Mouse (Mus musculus) limb, embryonic 13.5 days (tissue): ENCODE measurements around the gene Enox1. TPM values are rescaled to one million over a fixed set of nuclear protein-coding genes. Genes with fewer than 3 reads are reported as not detected.

Source experiments
- ATAC-seq: fragments of 200-750 bp; cut with Nextera tagmentation; 2 replicates; pipeline ENCODE4 v1.8.0; 2017; ENCODE audit warnings: low read depth, moderate number of reproducible peaks, moderate TSS enrichment; ENCODE audit not compliant: low FRiP score
- H3K27ac ChIP-seq: fragments of 300-500 bp; sonication (generic); 2 replicates; pipeline ENCODE4 v1.5.1; 2015; ENCODE audit warnings: inconsistent platforms, mild to moderate bottlenecking, moderate library complexity
- H3K27me3 ChIP-seq: fragments of 300-500 bp; sonication (generic); 2 replicates; pipeline ENCODE4 v1.6.1; 2015; ENCODE audit warnings: mild to moderate bottlenecking, inconsistent platforms
- H3K36me3 ChIP-seq: fragments of 300-500 bp; sonication (generic); 2 replicates; pipeline ENCODE4 v1.6.1; 2015; ENCODE audit warnings: inconsistent platforms, mild to moderate bottlenecking, moderate library complexity
- H3K4me1 ChIP-seq: fragments of 300-500 bp; sonication (generic); 2 replicates; pipeline ENCODE4 v1.6.1; 2015; ENCODE audit warnings: inconsistent platforms
- H3K4me2 ChIP-seq: fragments of 300-500 bp; sonication (generic); replicated peaks from 2 replicates; pipeline ENCODE4 v1.6.1; 2015; ENCODE audit warnings: inconsistent platforms, mild to moderate bottlenecking, moderate library complexity
- H3K4me3 ChIP-seq: fragments of 300-500 bp; sonication (generic); 2 replicates; pipeline ENCODE4 v1.5.1; 2015; ENCODE audit warnings: moderate library complexity, mild to moderate bottlenecking, inconsistent platforms
- H3K9ac ChIP-seq: fragments of 300-500 bp; sonication (generic); 2 replicates; pipeline ENCODE4 v1.6.1; 2015; ENCODE audit warnings: mild to moderate bottlenecking, inconsistent platforms
- H3K9me3 ChIP-seq: fragments of 300-500 bp; sonication (generic); 2 replicates; pipeline ENCODE4 v1.6.1; 2016; ENCODE audit warnings: inconsistent platforms
- WGBS: fragments of 180-500 bp; shearing (Covaris S2); methylation state at CpG from one replicate; pipeline ENCODE4 v1.1.7; 2015; 5-methylcytosine and 5-hydroxymethylcytosine counted together
- polyA plus RNA-seq: library from polyadenylated mRNA; unstranded; fragments of >200 nt; fragmentation: Nextera tagmentation; extraction: Ambion mirVana; gene quantifications from 2 replicates; pipeline ENCODE4 v1.2.1, GENCODE M21; 2015

Enox1 gene
- polyA plus RNA-seq, 1 experiment from 2014 or later, result 18.9 TPM

- 0 out of 2 replicates have a peak, but pooled peaks cover 4% of the 10 kb centered on the region for H3K27me3 ChIP-seq
- H3K9me3 ChIP-seq, result no peaks in the 10 kb centered on the region
- H3K4me1 ChIP-seq, result peaks cover 6% of the 10 kb centered on the region; the same call in 1 of the 2 replicates
- H3K27ac ChIP-seq, result no peak overlapping the region
- 65% methylated on average over 9 of the region's 9 CpGs for WGBS
- H3K4me2 ChIP-seq, result no peak overlapping the region
- no peak overlapping the region for H3K9ac ChIP-seq
- no peaks in the 10 kb centered on the region for H3K36me3 ChIP-seq
- no peak overlapping the region for H3K4me3 ChIP-seq
- ATAC-seq, result no peak
Observed at GRCm38 (mm10) chr14:77385621-77386020, 229.1 kb downstream of the Enox1 start.

GRCm38 (mm10) chr14:77387877-77388276 lies 231.3 kb downstream of the Enox1 start:
- Histone ChIP-seq H3K27me3 (0 out of 2 replicates have a peak, but pooled peaks cover 4% of the 10 kb centered on the region), H3K27ac (no peak overlapping the region), H3K9ac (no peak overlapping the region), H3K4me1 (no peaks in the 10 kb centered on the region), H3K4me3 (no peak overlapping the region), H3K36me3 (no peaks in the 10 kb centered on the region), H3K4me2 (no peak overlapping the region), H3K9me3 (no peaks in the 10 kb centered on the region)
- ATAC-seq, result no peak
- WGBS, result 65% methylated on average over 2 of the region's 2 CpGs

GRCm38 (mm10) chr14:77389276-77389675 lies 232.7 kb downstream of the Enox1 start:
- no peak for ATAC-seq

GRCm38 (mm10) chr14:77392476-77392875 lies 235.9 kb downstream of the Enox1 start:
- H3K4me3 ChIP-seq, result no peak overlapping the region
- WGBS, result 72% methylated on average over 1 of the region's 1 CpGs
- no peaks in the 10 kb centered on the region for H3K36me3 ChIP-seq
- H3K4me1 ChIP-seq, result peaks cover 12% of the 10 kb centered on the region
- no peaks in the 10 kb centered on the region for H3K9me3 ChIP-seq
- H3K27ac ChIP-seq, result no peak overlapping the region
- no peak overlapping the region for H3K4me2 ChIP-seq
- no peak overlapping the region for H3K9ac ChIP-seq
- 0 out of 2 replicates have a peak, but pooled peaks cover 4% of the 10 kb centered on the region for H3K27me3 ChIP-seq
- no peak for ATAC-seq

More at GRCm38 (mm10) chr14:77389276-77389675, 232.7 kb downstream of the Enox1 start:
- 0 out of 2 replicates have a peak, but pooled peaks cover 4% of the 10 kb centered on the region for H3K27me3 ChIP-seq
- no peak overlapping the region for H3K4me2 ChIP-seq
- H3K27ac ChIP-seq, result no peak overlapping the region
- H3K9ac ChIP-seq, result no peak overlapping the region
- no peaks in the 10 kb centered on the region for H3K36me3 ChIP-seq
- no peaks in the 10 kb centered on the region for H3K9me3 ChIP-seq
- H3K4me1 ChIP-seq, result no peaks in the 10 kb centered on the region
- WGBS, result 85% methylated on average over 5 of the region's 5 CpGs
- no peak overlapping the region for H3K4me3 ChIP-seq

- 67% methylated on average over 5 of the region's 5 CpGs for WGBS
- no peaks in the 10 kb centered on the region for H3K27me3 ChIP-seq
- no peak overlapping the region for H3K9ac ChIP-seq
- no peak overlapping the region for H3K27ac ChIP-seq
- no peaks in the 10 kb centered on the region for H3K36me3 ChIP-seq
- no peaks in the 10 kb centered on the region for H3K9me3 ChIP-seq
- H3K4me3 ChIP-seq, result no peak overlapping the region
- H3K4me1 ChIP-seq, result no peaks in the 10 kb centered on the region
- no peak overlapping the region for H3K4me2 ChIP-seq
- no peak for ATAC-seq
Observed at GRCm38 (mm10) chr14:77406241-77407114, 249.9 kb downstream of the Enox1 start.

- Histone ChIP-seq H3K9ac (no peak overlapping the region), H3K4me2 (no peak overlapping the region), H3K4me3 (no peak overlapping the region), H3K36me3 (no peaks in the 10 kb centered on the region), H3K27me3 (no peaks in the 10 kb centered on the region), H3K4me1 (no peaks in the 10 kb centered on the region), H3K27ac (no peak overlapping the region), H3K9me3 (no peaks in the 10 kb centered on the region)
- 82% methylated on average over 8 of the region's 8 CpGs for WGBS
- ATAC-seq, result no peak
Observed at GRCm38 (mm10) chr14:77409271-77409940, 252.8 kb downstream of the Enox1 start.

- no peak for ATAC-seq
Observed at GRCm38 (mm10) chr14:77410354-77410753, 253.8 kb downstream of the Enox1 start.

GRCm38 (mm10) chr14:77413106-77413505 lies 256.5 kb downstream of the Enox1 start:
- Histone ChIP-seq H3K36me3 (no peaks in the 10 kb centered on the region), H3K4me2 (no peak overlapping the region), H3K9me3 (no peaks in the 10 kb centered on the region), H3K9ac (no peak overlapping the region), H3K4me3 (no peak overlapping the region), H3K4me1 (0 out of 2 replicates have a peak, but pooled peaks cover 9% of the 10 kb centered on the region), H3K27me3 (no peaks in the 10 kb centered on the region), H3K27ac (no peak overlapping the region)
- no peak for ATAC-seq
- 79% methylated on average over 5 of the region's 5 CpGs for WGBS

More at GRCm38 (mm10) chr14:77410354-77410753, 253.8 kb downstream of the Enox1 start:
- no peak overlapping the region for H3K27ac ChIP-seq
- no peak overlapping the region for H3K9ac ChIP-seq
- no peaks in the 10 kb centered on the region for H3K27me3 ChIP-seq
- H3K4me3 ChIP-seq, result no peak overlapping the region
- H3K4me1 ChIP-seq, result 0 out of 2 replicates have a peak, but pooled peaks cover 4% of the 10 kb centered on the region
- H3K4me2 ChIP-seq, result no peak overlapping the region
- WGBS, result 94% methylated on average over 9 of the region's 9 CpGs
- H3K9me3 ChIP-seq, result no peaks in the 10 kb centered on the region
- H3K36me3 ChIP-seq, result no peaks in the 10 kb centered on the region

- H3K27ac ChIP-seq, result no peak overlapping the region
- H3K36me3 ChIP-seq, result no peaks in the 10 kb centered on the region
- no peak overlapping the region for H3K9ac ChIP-seq
- H3K4me1 ChIP-seq, result 0 out of 2 replicates have a peak, but pooled peaks cover 12% of the 10 kb centered on the region
- no peak overlapping the region for H3K4me2 ChIP-seq
- no peak for ATAC-seq
- H3K27me3 ChIP-seq, result no peaks in the 10 kb centered on the region
- H3K9me3 ChIP-seq, result no peaks in the 10 kb centered on the region
- no peak overlapping the region for H3K4me3 ChIP-seq
- 69% methylated on average over 2 of the region's 2 CpGs for WGBS
Observed at GRCm38 (mm10) chr14:77416358-77416757, 259.8 kb downstream of the Enox1 start.

GRCm38 (mm10) chr14:77421031-77421430 lies 264.5 kb downstream of the Enox1 start:
- no peaks in the 10 kb centered on the region for H3K9me3 ChIP-seq
- H3K4me2 ChIP-seq, result no peak overlapping the region
- 0 out of 2 replicates have a peak, but pooled peaks cover 3% of the 10 kb centered on the region for H3K4me1 ChIP-seq
- no peak overlapping the region for H3K4me3 ChIP-seq
- 82% methylated on average over 6 of the region's 6 CpGs for WGBS
- H3K27me3 ChIP-seq, result no peaks in the 10 kb centered on the region
- no peak overlapping the region for H3K9ac ChIP-seq
- no peak overlapping the region for H3K27ac ChIP-seq
- ATAC-seq, result no peak
- H3K36me3 ChIP-seq, result no peaks in the 10 kb centered on the region

- Histone ChIP-seq H3K36me3 (no peaks in the 10 kb centered on the region), H3K9ac (no peak overlapping the region), H3K4me3 (no peak overlapping the region), H3K27me3 (no peaks in the 10 kb centered on the region), H3K4me2 (no peak overlapping the region), H3K4me1 (0 out of 2 replicates have a peak, but pooled peaks cover 3% of the 10 kb centered on the region), H3K9me3 (no peaks in the 10 kb centered on the region), H3K27ac (no peak overlapping the region)
- no peak for ATAC-seq
- 86% methylated on average over 9 of the region's 9 CpGs for WGBS
Observed at GRCm38 (mm10) chr14:77423194-77423593, 266.6 kb downstream of the Enox1 start.

- no peak overlapping the region for H3K9ac ChIP-seq
- no peaks in the 10 kb centered on the region for H3K36me3 ChIP-seq
- H3K4me3 ChIP-seq, result no peak overlapping the region
- no peak overlapping the region for H3K4me2 ChIP-seq
- WGBS, result 78% methylated on average over 5 of the region's 5 CpGs
- ATAC-seq, result no peak
- no peaks in the 10 kb centered on the region for H3K27me3 ChIP-seq
- H3K4me1 ChIP-seq, result no peaks in the 10 kb centered on the region
- no peaks in the 10 kb centered on the region for H3K9me3 ChIP-seq
- H3K27ac ChIP-seq, result no peak overlapping the region
Observed at GRCm38 (mm10) chr14:77439426-77439825, 282.9 kb downstream of the Enox1 start.
